Mouse (Mus musculus) bone marrow macrophage, adult 2 months (primary cell): ENCODE results near the gene Ifnar1.

Experiments used
- CTCF ChIP-seq: IDR thresholded peaks from 2 replicates; pipeline ENCODE4 v1.5.1; 2012; ENCODE audit warnings: low read depth, mild to moderate bottlenecking, low read length, moderate library complexity
- POLR2A ChIP-seq: IDR thresholded peaks from 2 replicates; pipeline ENCODE4 v1.6.1; 2012; ENCODE audit warnings: mild to moderate bottlenecking, low read depth, low read length, borderline replicate concordance

GRCm38 (mm10) chr16:91458976-91459375 is 26.1 kb upstream of the Ifnar1 start:
- TF ChIP-seq POLR2A = no peak
- no peak for TF ChIP-seq CTCF
